Mouse (Mus musculus) liver, embryonic 14.5 days (tissue): ENCODE results near the gene Tmem238l. TPM values are rescaled to one million over a fixed set of nuclear protein-coding genes. Genes with fewer than 3 reads are reported as not detected.

Source experiments
- ATAC-seq: fragments of 200-750 bp; cut with Nextera tagmentation; 2 replicates; pipeline ENCODE4 v1.8.0; 2017; ENCODE audit warnings: moderate number of reproducible peaks, mild to moderate bottlenecking, moderate library complexity; ENCODE audit not compliant: insufficient read depth
- DNase-seq, 3 experiments: peaks; one replicate each; pipeline ENCODE4 v3.0.0-alpha.2; 2012 to 2013; ENCODE audit warnings: low read depth in 3 of 3, low spot score in 3 of 3
- H3K27ac ChIP-seq: fragments of 300-500 bp; sonication (generic); 2 replicates; pipeline ENCODE4 v1.5.1; 2014; ENCODE audit warnings: moderate library complexity, mild to moderate bottlenecking, control low read depth, inconsistent platforms
- H3K27me3 ChIP-seq: fragments of 300-500 bp; sonication (generic); 2 replicates; pipeline ENCODE4 v1.6.1; 2014; ENCODE audit warnings: mild to moderate bottlenecking, low read length, moderate library complexity; ENCODE audit not compliant: control insufficient read depth, insufficient read depth
- H3K36me3 ChIP-seq: fragments of 300-500 bp; sonication (generic); replicated peaks from 2 replicates; pipeline ENCODE4 v1.6.1; 2014; ENCODE audit warnings: low read depth; ENCODE audit not compliant: control insufficient read depth, insufficient read depth
- H3K4me1 ChIP-seq, 2 experiments: fragments of 200-500 bp in 1 of 2; fragments of 300-500 bp in 1 of 2; sonication (generic) in 1 of 2; replicated peaks; 2 replicates each; pipeline ENCODE4 v1.6.1; 2012 to 2014; ENCODE audit warnings: antibody characterized with exemption in 1 of 2, inconsistent platforms in 1 of 2, low read length in 1 of 2; ENCODE audit not compliant: control insufficient read depth in 2 of 2, insufficient read depth in 2 of 2
- H3K4me2 ChIP-seq: fragments of 300-500 bp; sonication (generic); 2 replicates; pipeline ENCODE4 v1.6.1; 2014; ENCODE audit warnings: low read depth, mild to moderate bottlenecking, control low read depth, moderate library complexity
- H3K4me3 ChIP-seq, 2 experiments: fragments of 200-500 bp in 1 of 2; fragments of 300-500 bp in 1 of 2; sonication (generic) in 1 of 2; 2 replicates each; pipeline ENCODE4 v1.5.1; 2012 to 2014; ENCODE audit warnings: low read depth in 2 of 2, low read length in 2 of 2, mild to moderate bottlenecking in 2 of 2, control low read depth in 1 of 2, inconsistent platforms in 1 of 2, moderate library complexity in 1 of 2; ENCODE audit not compliant: insufficient read depth in 1 of 2
- H3K9ac ChIP-seq: fragments of 300-500 bp; sonication (generic); replicated peaks from 2 replicates; pipeline ENCODE4 v1.6.1; 2014; ENCODE audit warnings: mild to moderate bottlenecking, control low read depth, moderate library complexity
- H3K9me3 ChIP-seq: fragments of 300-500 bp; sonication (generic); 2 replicates; pipeline ENCODE4 v1.6.1; 2016; ENCODE audit warnings: low read length, mixed read lengths; ENCODE audit not compliant: control insufficient read depth
- CTCF ChIP-seq: IDR thresholded peaks from 2 replicates; pipeline ENCODE4 v1.5.1; 2016; ENCODE audit warnings: antibody characterized with exemption, low read depth, control low read depth
- EP300 ChIP-seq: IDR thresholded peaks from 2 replicates; pipeline ENCODE4 v1.6.1; 2016; ENCODE audit warnings: antibody characterized with exemption, low read depth
- WGBS: fragments of 180-500 bp; shearing (Covaris S2); extraction: QIAGEN DNeasy Blood & Tissue Kit; methylation state at CpG from one replicate; pipeline ENCODE4 v1.1.7; 2014; ENCODE audit not compliant: insufficient replicate concordance; 5-methylcytosine and 5-hydroxymethylcytosine counted together
- polyA plus RNA-seq, 2 experiments: library from polyadenylated mRNA; depleted of rRNA in 1 of 2; stranded (reverse) in 1 of 2; unstranded in 1 of 2; fragments of >200 nt; fragmentation: Nextera tagmentation in 1 of 2; extraction: Ambion mirVana in 1 of 2; gene quantifications; 2 replicates each; pipeline versions ENCODE4 v1.2.1 to v1.2.3; 2012 to 2014

Gene Tmem238l
- polyA plus RNA-seq, 2 experiments, result not detected

- H3K4me3 ChIP-seq, result no peak overlapping the region
- ATAC-seq (no peak), DNase-seq (no peak)
- no peak overlapping the region for H3K27ac ChIP-seq
- no peak for TF ChIP-seq CTCF
- TF ChIP-seq EP300, result no peak
- no peak overlapping the region for H3K9ac ChIP-seq
- no peaks in the 10 kb centered on the region for H3K9me3 ChIP-seq
- H3K36me3 ChIP-seq, result no peaks in the 10 kb centered on the region
- no peak overlapping the region for H3K4me2 ChIP-seq
- no peaks in the 10 kb centered on the region for H3K27me3 ChIP-seq
- no peaks in the 10 kb centered on the region for H3K4me1 ChIP-seq
- 81% methylated on average over 1 of the region's 1 CpGs for WGBS
Measured at GRCm38 (mm10) chr11:66963462-66963861, 7.0 kb downstream of the Tmem238l start.

DNA sequence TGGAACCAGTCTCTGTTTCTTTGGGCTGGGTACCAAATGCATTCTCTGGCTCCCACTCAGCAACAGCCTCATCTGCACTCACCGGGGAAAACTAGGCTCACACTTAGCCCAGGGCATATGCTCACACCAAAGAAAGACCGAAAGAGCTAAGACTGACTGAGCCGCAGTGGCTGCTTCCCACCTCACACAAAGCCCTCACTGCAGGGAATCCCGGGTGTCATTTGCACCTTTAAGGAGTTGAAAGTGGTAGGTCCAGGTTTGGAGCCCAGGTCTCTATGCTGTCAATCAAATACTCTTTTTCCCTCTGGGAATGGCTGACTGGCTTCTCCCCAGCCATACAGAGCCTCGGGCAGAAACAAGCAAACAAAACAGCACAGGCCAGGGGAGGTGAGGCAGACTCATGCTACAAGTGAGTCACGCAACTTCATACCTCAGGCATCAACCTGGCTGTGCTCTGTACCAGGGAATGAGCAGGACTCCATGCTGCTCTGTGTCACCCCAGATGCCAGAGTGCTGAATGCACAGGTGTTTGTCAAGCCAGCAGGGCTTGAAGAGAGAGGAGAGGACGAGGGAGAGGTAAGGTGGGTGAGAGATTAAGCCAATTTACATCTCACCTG, 10.2 kb downstream of the Tmem238l start:
- Histone ChIP-seq H3K4me2 (no peak overlapping the region), H3K4me3 (no peak overlapping the region), H3K9me3 (no peaks in the 10 kb centered on the region), H3K27me3 (no peaks in the 10 kb centered on the region), H3K36me3 (no peaks in the 10 kb centered on the region), H3K27ac (no peak overlapping the region), H3K9ac (no peak overlapping the region), H3K4me1 (no peaks in the 10 kb centered on the region)
- ATAC-seq (no peak), DNase-seq (no peak)
- WGBS, result 10% methylated on average over 7 of the region's 7 CpGs
- TF ChIP-seq EP300, result no peak
- no peak for TF ChIP-seq CTCF

GRCm38 (mm10) chr11:66968575-66968974, 12.1 kb downstream of the Tmem238l start:
- 29% methylated on average over 1 of the region's 1 CpGs for WGBS
- Histone ChIP-seq H3K9me3 (no peaks in the 10 kb centered on the region), H3K27me3 (no peaks in the 10 kb centered on the region), H3K36me3 (no peaks in the 10 kb centered on the region), H3K9ac (no peak overlapping the region), H3K4me3 (no peak overlapping the region), H3K4me2 (no peak overlapping the region), H3K4me1 (no peaks in the 10 kb centered on the region), H3K27ac (no peak overlapping the region)
- TF ChIP-seq CTCF (no peak), EP300 (no peak)
- ATAC-seq (no peak), DNase-seq (no peak)

DNA sequence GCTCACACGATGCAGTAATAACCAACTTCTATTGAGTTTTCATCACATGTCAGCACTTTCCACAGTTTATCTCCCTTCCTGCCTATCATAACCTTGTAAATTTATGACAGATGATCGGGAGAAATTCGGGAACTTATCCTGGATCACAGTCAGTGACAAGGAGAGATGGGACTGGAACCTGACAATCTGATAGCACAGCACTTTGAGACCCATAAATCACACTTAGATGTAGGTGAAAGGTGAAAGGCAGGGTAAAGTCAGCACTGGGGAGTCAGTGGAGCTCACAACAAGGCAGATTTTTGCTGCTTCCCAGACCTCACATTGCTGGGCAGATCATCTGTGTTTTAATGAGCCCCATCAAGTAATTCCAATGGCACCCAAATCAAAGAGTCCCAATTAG, 17.1 kb downstream of the Tmem238l start:
- Histone ChIP-seq H3K4me2 (no peak overlapping the region), H3K4me1 (no peaks in the 10 kb centered on the region), H3K27me3 (no peaks in the 10 kb centered on the region), H3K9ac (no peak overlapping the region), H3K36me3 (no peaks in the 10 kb centered on the region), H3K9me3 (no peaks in the 10 kb centered on the region), H3K4me3 (no peak overlapping the region), H3K27ac (no peak overlapping the region)
- no peak for TF ChIP-seq EP300
- no peak for TF ChIP-seq CTCF
- ATAC-seq (no peak), DNase-seq (no peak)
- 46% methylated on average over 3 of the region's 3 CpGs for WGBS

DNA sequence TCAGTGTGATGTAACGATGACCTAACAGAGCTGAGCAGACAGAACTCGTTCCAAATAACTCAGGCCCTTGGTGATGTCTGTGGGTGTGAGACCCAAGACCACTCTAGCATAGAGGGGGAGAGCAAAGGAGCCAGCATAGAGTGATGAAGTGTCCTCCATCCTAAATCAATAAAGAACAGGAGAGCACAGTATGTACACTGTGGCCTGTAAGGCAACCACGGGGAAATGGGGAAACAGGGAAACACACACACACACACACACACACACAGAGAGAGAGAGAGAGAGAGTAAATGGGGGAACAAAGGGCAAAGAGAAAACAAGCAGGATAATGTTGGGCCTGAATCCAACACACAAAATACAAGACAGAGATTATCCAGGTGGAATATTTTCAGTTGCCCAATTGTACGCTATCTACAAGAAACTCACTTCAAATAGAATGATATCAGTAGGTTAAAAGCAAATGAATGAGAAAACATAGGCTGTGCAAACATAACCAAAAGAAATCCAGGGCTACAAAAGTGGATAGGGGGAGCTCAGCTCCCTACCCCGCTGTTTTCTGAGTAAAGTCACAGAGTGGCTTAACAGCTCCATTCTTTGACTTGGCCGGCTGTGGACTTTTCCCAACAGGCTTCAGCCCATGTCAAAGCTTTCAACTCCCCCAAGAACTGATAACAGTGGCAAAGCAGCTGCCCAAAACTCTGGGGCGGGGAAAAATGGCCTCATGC, 19.3 kb downstream of the Tmem238l start:
- Histone ChIP-seq H3K4me1 (no peaks in the 10 kb centered on the region), H3K9me3 (no peaks in the 10 kb centered on the region), H3K9ac (no peak overlapping the region), H3K27ac (no peak overlapping the region), H3K4me2 (no peak overlapping the region), H3K27me3 (no peaks in the 10 kb centered on the region), H3K36me3 (no peaks in the 10 kb centered on the region), H3K4me3 (no peak overlapping the region)
- TF ChIP-seq EP300, result no peak
- TF ChIP-seq CTCF, result no peak
- 54% methylated on average over 7 of the region's 7 CpGs for WGBS
- DNase-seq (no peak), ATAC-seq (no peak)
